Mouse (Mus musculus) limb, embryonic 14.5 days (tissue): ENCODE measurements around the gene Ugt1a9. TPM values are rescaled to one million over a fixed set of nuclear protein-coding genes. Genes with fewer than 3 reads are reported as not detected.

Experiments
- ATAC-seq: fragments of 200-750 bp; cut with Nextera tagmentation; 2 replicates; pipeline ENCODE4 v1.8.0; 2017; ENCODE audit warnings: low read depth, moderate number of reproducible peaks, moderate TSS enrichment; ENCODE audit not compliant: low FRiP score
- DNase-seq: peaks from one replicate; pipeline ENCODE4 v3.0.0-alpha.2; 2015; ENCODE audit warnings: low spot score
- H3K27ac ChIP-seq: fragments of 300-500 bp; sonication (generic); replicated peaks from 2 replicates; pipeline ENCODE4 v1.5.1; 2014; ENCODE audit warnings: low read depth, mild to moderate bottlenecking, low read length, moderate library complexity, mixed read lengths
- H3K27me3 ChIP-seq: fragments of 300-500 bp; sonication (generic); 2 replicates; pipeline ENCODE4 v1.6.1; 2014; ENCODE audit warnings: low read length, mixed read lengths; ENCODE audit not compliant: control insufficient read depth, insufficient read depth
- H3K36me3 ChIP-seq: fragments of 300-500 bp; sonication (generic); 2 replicates; pipeline ENCODE4 v1.6.1; 2014; ENCODE audit warnings: mild to moderate bottlenecking, low read length, moderate library complexity, mixed read lengths; ENCODE audit not compliant: control insufficient read depth, insufficient read depth
- H3K4me1 ChIP-seq: fragments of 300-500 bp; sonication (generic); 2 replicates; pipeline ENCODE4 v1.6.1; 2014; ENCODE audit warnings: antibody characterized with exemption, low read length, mixed read lengths; ENCODE audit not compliant: control insufficient read depth, insufficient read depth
- H3K4me2 ChIP-seq: fragments of 300-500 bp; sonication (generic); replicated peaks from 2 replicates; pipeline ENCODE4 v1.6.1; 2014; ENCODE audit warnings: low read depth, mild to moderate bottlenecking, low read length, moderate library complexity; ENCODE audit not compliant: severe bottlenecking
- H3K4me3 ChIP-seq: fragments of 300-500 bp; sonication (generic); replicated peaks from 2 replicates; pipeline ENCODE4 v1.5.1; 2014; ENCODE audit warnings: low read length
- H3K9ac ChIP-seq: fragments of 300-500 bp; sonication (generic); 2 replicates; pipeline ENCODE4 v1.6.1; 2014; ENCODE audit warnings: mild to moderate bottlenecking, low read depth, low read length, moderate library complexity; ENCODE audit not compliant: severe bottlenecking
- H3K9me3 ChIP-seq: fragments of 300-500 bp; sonication (generic); 2 replicates; pipeline ENCODE4 v1.6.1; 2016; ENCODE audit warnings: low read length; ENCODE audit not compliant: control insufficient read depth
- POLR2A ChIP-seq: fragments of 200-500 bp; IDR thresholded peaks from 2 replicates; pipeline ENCODE4 v1.8.0; 2012; ENCODE audit warnings: inconsistent platforms, mild to moderate bottlenecking, moderate library complexity, borderline replicate concordance; ENCODE audit not compliant: insufficient read depth, insufficient read length; ENCODE audit errors: extremely low read depth
- WGBS: fragments of 180-500 bp; shearing (Covaris S2); extraction: QIAGEN DNeasy Blood & Tissue Kit; methylation state at CpG from one replicate; pipeline ENCODE4 v1.1.7; 2014; 5-methylcytosine and 5-hydroxymethylcytosine counted together
- polyA plus RNA-seq, 2 experiments: library from polyadenylated mRNA; depleted of rRNA in 1 of 2; stranded (reverse) in 1 of 2; unstranded in 1 of 2; fragments of >200 nt; fragmentation: Nextera tagmentation in 1 of 2; extraction: Ambion mirVana in 1 of 2; gene quantifications; 2 replicates each; pipeline versions ENCODE4 v1.2.1 to v1.2.3; 2012 to 2014

The Ugt1a9 gene
- polyA plus RNA-seq, 2 experiments: not detected

DNA sequence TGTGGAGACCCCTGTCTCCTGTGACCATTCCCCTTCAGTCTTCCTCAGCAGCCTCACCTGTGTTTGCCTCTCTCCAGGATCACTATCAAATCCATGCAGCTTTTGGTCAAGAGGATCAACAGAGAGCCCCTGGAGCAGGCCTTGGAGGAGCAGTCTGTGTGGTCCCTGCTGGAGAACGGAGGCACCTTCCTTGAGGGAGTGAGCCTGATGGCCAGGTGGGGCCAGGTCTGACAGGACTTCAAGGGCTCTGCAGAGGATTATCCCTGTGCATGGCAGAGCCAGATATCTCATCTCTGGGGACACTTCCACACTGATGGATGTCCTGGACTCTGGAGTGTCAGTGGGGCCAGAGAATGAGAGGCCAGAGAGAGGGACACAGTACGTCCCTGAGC is 184.9 kb downstream of the Ugt1a9 start:
- Histone ChIP-seq H3K9ac (no peak overlapping the region), H3K27me3 (no peaks in the 10 kb centered on the region), H3K27ac (no peak overlapping the region), H3K9me3 (peaks cover 61% of the 10 kb centered on the region), H3K4me2 (no peak overlapping the region), H3K36me3 (peaks cover 9% of the 10 kb centered on the region), H3K4me1 (no peaks in the 10 kb centered on the region), H3K4me3 (no peak overlapping the region)
- DNase-seq (no peak), ATAC-seq (no peak)
- WGBS: 48% methylated on average over 2 of the region's 2 CpGs
- no peak for TF ChIP-seq POLR2A

DNA sequence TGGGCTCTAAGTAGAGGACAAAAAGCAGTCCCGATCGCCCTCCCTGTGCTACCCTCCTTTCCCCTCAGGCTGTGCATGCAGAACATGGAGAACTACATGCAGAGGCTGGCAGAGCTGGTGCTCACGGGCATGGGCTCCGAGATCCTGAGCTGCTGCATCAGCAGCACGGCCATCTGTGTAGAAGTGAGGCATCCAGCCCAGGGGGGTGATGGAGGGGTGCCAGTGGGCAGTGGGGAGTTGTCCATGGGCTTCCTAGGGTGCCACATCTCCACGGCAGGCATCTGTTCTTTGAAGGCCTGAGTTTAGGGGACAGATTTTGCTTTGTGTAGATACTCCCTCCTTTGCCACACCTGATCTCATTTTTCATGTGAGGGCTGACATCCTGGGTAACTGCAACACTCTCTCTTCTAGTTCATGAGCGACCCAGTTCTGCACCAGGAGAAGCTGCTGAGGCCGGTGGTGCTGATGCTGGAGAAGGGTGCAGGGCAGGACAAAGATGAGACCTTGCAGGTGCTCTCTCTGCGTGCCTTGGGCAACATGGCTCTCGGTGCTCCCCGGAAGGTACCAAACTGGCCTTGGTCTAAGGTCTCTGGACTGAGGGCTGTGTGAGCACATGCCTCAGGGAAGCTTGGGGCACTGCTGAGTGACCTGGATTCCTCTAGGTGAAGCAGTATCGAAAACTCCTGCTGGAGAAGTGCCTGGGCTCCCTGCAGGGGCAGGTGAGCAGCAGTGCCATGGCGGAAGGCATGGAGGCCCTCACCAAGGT is 185.6 kb downstream of the Ugt1a9 start:
- WGBS: 79% methylated on average over 13 of the region's 13 CpGs
- TF ChIP-seq POLR2A: no peak

DNA sequence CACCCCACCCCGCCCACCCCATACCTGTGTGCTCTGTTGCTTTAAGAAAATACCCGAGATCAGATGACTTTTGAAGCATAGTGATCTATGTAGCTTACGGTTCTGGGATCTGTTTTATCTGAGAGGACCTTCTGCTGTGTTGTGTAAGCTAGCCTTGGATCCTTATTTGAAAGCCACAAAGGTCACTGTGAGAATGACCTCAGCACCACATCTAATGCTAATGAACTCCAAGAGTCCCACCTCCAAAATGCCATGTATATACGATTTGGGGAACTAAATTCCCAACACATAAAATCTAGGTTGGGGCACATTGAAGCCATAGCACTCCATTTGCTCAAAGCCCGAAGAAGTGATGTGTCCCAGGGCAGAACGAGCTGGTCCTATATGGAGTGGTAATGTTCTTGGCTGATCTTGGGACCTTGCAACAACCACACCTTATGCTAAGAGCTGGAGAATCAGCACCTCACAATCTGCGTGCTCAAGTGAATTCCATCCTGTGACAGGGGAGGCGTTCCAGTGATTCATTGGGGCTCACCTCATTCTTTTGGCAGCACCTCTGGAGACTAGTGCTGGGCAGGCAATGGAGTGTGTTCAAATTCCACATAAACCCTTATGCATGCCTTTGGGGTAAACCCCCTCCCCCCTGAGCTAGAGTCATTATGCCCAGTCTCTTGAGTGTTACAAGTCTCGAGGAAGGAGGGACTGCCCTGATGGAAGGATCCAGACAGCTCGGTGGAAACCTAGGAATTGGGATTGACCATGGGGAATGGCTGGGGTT is 186.5 kb downstream of the Ugt1a9 start:
- no peak overlapping the region for H3K4me3 ChIP-seq
- H3K4me2 ChIP-seq: no peak overlapping the region
- H3K9me3 ChIP-seq: peaks cover 53% of the 10 kb centered on the region
- no peaks in the 10 kb centered on the region for H3K27me3 ChIP-seq
- no peak for ATAC-seq
- 74% methylated on average over 10 of the region's 10 CpGs for WGBS
- TF ChIP-seq POLR2A: no peak
- H3K9ac ChIP-seq: no peak overlapping the region
- H3K36me3 ChIP-seq: peaks cover 26% of the 10 kb centered on the region
- no peaks in the 10 kb centered on the region for H3K4me1 ChIP-seq
- peak; percentile 58 for DNase-seq
- H3K27ac ChIP-seq: no peak overlapping the region

More for the DNA sequence above, 185.6 kb downstream of the Ugt1a9 start:
- no peak overlapping the region for H3K27ac ChIP-seq
- no peak for DNase-seq
- ATAC-seq: no peak
- no peaks in the 10 kb centered on the region for H3K4me1 ChIP-seq
- H3K9ac ChIP-seq: no peak overlapping the region
- peaks cover 55% of the 10 kb centered on the region for H3K9me3 ChIP-seq
- H3K27me3 ChIP-seq: no peaks in the 10 kb centered on the region
- H3K4me3 ChIP-seq: no peak overlapping the region
- peaks cover 16% of the 10 kb centered on the region for H3K36me3 ChIP-seq
- no peak overlapping the region for H3K4me2 ChIP-seq

DNA sequence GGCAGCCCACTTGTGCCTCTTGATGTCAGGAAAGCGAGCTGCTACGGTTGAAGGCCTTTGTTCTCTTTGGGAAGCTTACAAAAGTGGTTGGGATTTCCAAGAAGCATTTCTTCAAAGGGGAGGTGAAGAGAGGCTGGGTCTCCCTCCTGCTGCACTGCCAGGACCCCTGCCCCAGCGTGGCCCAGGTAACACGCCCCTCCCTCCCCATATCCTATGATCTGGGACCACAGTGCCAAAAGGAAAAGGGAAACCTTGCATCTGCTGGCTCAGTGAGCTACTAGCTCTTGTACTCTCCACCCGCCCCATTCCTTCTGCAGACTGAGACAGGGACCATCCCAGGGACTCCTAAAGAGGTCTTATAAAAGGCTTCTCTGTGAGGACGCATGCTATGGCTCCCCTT is 187.1 kb downstream of the Ugt1a9 start:
- H3K4me2 ChIP-seq: no peak overlapping the region
- H3K9me3 ChIP-seq: peaks cover 47% of the 10 kb centered on the region
- no peak for TF ChIP-seq POLR2A
- ATAC-seq (no peak), DNase-seq (no peak)
- H3K4me3 ChIP-seq: no peak overlapping the region
- no peaks in the 10 kb centered on the region for H3K27me3 ChIP-seq
- H3K9ac ChIP-seq: no peak overlapping the region
- peaks cover 32% of the 10 kb centered on the region for H3K36me3 ChIP-seq
- H3K4me1 ChIP-seq: no peaks in the 10 kb centered on the region
- H3K27ac ChIP-seq: no peak overlapping the region
- WGBS: 81% methylated on average over 6 of the region's 6 CpGs

DNA sequence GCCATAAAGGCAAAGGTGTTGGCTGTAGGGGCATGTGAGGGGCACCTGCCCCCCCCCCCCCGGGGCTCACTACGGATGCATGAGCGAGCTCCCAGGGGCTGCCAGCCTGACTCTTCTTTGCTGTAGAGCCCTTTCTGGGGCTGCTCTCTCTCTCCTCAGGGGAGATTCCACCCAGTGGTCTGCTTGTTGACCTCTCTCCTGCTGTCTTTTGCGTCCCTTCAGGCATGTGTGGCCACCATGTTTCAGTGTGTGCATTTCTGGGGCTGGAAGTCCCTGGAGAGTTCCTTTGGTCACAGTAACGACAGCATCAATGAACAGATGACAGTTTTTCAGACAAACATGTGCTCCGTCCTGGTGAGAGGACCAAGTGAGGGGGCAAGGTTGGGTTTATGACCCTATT is 187.8 kb downstream of the Ugt1a9 start:
- no peak overlapping the region for H3K4me2 ChIP-seq
- no peaks in the 10 kb centered on the region for H3K27me3 ChIP-seq
- peaks cover 41% of the 10 kb centered on the region for H3K9me3 ChIP-seq
- WGBS: 70% methylated on average over 6 of the region's 6 CpGs
- no peak for TF ChIP-seq POLR2A
- H3K4me3 ChIP-seq: no peak overlapping the region
- no peak overlapping the region for H3K9ac ChIP-seq
- H3K4me1 ChIP-seq: no peaks in the 10 kb centered on the region
- peaks cover 38% of the 10 kb centered on the region for H3K36me3 ChIP-seq
- H3K27ac ChIP-seq: no peak overlapping the region
- ATAC-seq (no peak), DNase-seq (no peak)
